Mouse (Mus musculus) mammary gland, adult 2 months (tissue): ENCODE results near the gene Ly6c1. TPM values are rescaled to one million over a fixed set of nuclear protein-coding genes. Genes with fewer than 3 reads are reported as not detected.

Experiments
- polyA plus RNA-seq: library from polyadenylated mRNA; depleted of rRNA; stranded (reverse); fragments of >200 nt; gene quantifications from 2 replicates; pipeline ENCODE4 v1.2.3, GENCODE M21; 2012; ENCODE audit warnings: low replicate concordance; rRNA removed

Ly6c1 gene
- polyA plus RNA-seq: 596 and 1,021 TPM in 2 replicates

GRCm38 (mm10) chr15:75048642-75049261 is at the start of gene Ly6c1:
Ly6c1 (minus strand) TSS chr15:75048830.

Other genes starting within 250 kb of the Ly6c1 start
- gene Gml2, start 229.8 kb downstream of the Ly6c1 start, polyA plus RNA-seq: not detected in 2 replicates
- gene 2010109I03Rik, start 151.8 kb downstream of the Ly6c1 start, polyA plus RNA-seq: 0.41 and 0.80 TPM in 2 replicates
- 4.3 and 6.9 TPM in 2 replicates for gene Ly6i, start 65.4 kb downstream of the Ly6c1 start, polyA plus RNA-seq
- gene Ly6a, start 50.8 kb downstream of the Ly6c1 start, polyA plus RNA-seq: 274 and 747 TPM in 2 replicates
- gene Ly6c2, start 63.1 kb upstream of the Ly6c1 start, polyA plus RNA-seq: 129 and 166 TPM in 2 replicates
- gene Ly6g, start 106.4 kb upstream of the Ly6c1 start, polyA plus RNA-seq: 0.22 TPM in 1 of 2 replicates, not detected in the other
- gene BC025446, start 167.5 kb upstream of the Ly6c1 start, polyA plus RNA-seq: 0.29 TPM in 1 of 2 replicates, not detected in the other
- gene Ly6f, start 219.6 kb upstream of the Ly6c1 start, polyA plus RNA-seq: not detected in 2 replicates